Mouse (Mus musculus) ES-E14 (cell line): Measurements from ENCODE around the gene Taf5l. TPM values are rescaled to one million over a fixed set of nuclear protein-coding genes. Genes with fewer than 3 reads are reported as not detected.
A peak's percentile ranks its signal among the peaks of the same experiment; 100 is the strongest.
"Not testable (repeated sequence)": the region's sequence is repeated elsewhere in the genome, so short reads cannot be mapped to it uniquely, and the experiment has no call there.

Experiments
- DNase-seq: peaks from one replicate; pipeline ENCODE4 v3.0.0-alpha.2; 2013; ENCODE audit warnings: low read depth, low spot score
- H3K27ac ChIP-seq: 2 replicates; pipeline ENCODE4 v1.5.1; 2012; ENCODE audit warnings: low read depth, mild to moderate bottlenecking, low read length, moderate library complexity, mixed read lengths; ENCODE audit not compliant: poor library complexity, insufficient read depth, severe bottlenecking
- H3K36me3 ChIP-seq: 2 replicates; pipeline ENCODE4 v1.6.1; 2012; ENCODE audit warnings: mild to moderate bottlenecking, low read length, moderate library complexity, mixed read lengths; ENCODE audit not compliant: control insufficient read depth, poor library complexity, insufficient read depth, severe bottlenecking
- H3K4me1 ChIP-seq, 2 experiments: fragments of 150-350 bp in 1 of 2; sonication (generic) in 1 of 2; 2 replicates each; pipeline ENCODE4 v1.6.1; 2012; ENCODE audit warnings: low read length in 2 of 2, mild to moderate bottlenecking in 1 of 2, mixed read lengths in 1 of 2; ENCODE audit not compliant: control insufficient read depth in 2 of 2, insufficient read depth in 2 of 2, poor library complexity in 1 of 2
- H3K4me3 ChIP-seq, 2 experiments: fragments of 150-350 bp in 1 of 2; sonication (generic) in 1 of 2; 2 replicates each; pipeline ENCODE4 v1.5.1; 2012; ENCODE audit warnings: low read length in 2 of 2, low read depth in 1 of 2, mild to moderate bottlenecking in 1 of 2, mixed read lengths in 1 of 2; ENCODE audit not compliant: insufficient read depth in 1 of 2, poor library complexity in 1 of 2, severe bottlenecking in 1 of 2
- H3K9ac ChIP-seq: 2 replicates; pipeline ENCODE4 v1.6.1; 2012; ENCODE audit warnings: low read depth, mild to moderate bottlenecking, low read length, mixed read lengths; ENCODE audit not compliant: poor library complexity, insufficient read depth, severe bottlenecking
- H3K9me3 ChIP-seq: fragments of 150-350 bp; sonication (generic); 2 replicates; pipeline ENCODE4 v1.6.1; 2012; ENCODE audit warnings: low read depth, mild to moderate bottlenecking, low read length; ENCODE audit not compliant: control insufficient read depth, insufficient read depth
- CHD2 ChIP-seq: IDR thresholded peaks from 2 replicates; pipeline ENCODE4 v1.6.1; 2014; ENCODE audit warnings: mild to moderate bottlenecking, low read depth, low read length, inconsistent platforms
- HCFC1 ChIP-seq: IDR thresholded peaks from 2 replicates; pipeline ENCODE4 v1.6.1; 2012; ENCODE audit warnings: low read length, inconsistent platforms, borderline replicate concordance; ENCODE audit not compliant: insufficient read depth
- MAFK ChIP-seq: IDR thresholded peaks from 2 replicates; pipeline ENCODE4 v1.6.1; 2014; ENCODE audit warnings: mild to moderate bottlenecking, low read depth, low read length, inconsistent platforms; ENCODE audit not compliant: insufficient read depth
- ZC3H11A ChIP-seq: IDR thresholded peaks from 2 replicates; pipeline ENCODE4 v1.6.1; 2012; ENCODE audit warnings: low read depth, mild to moderate bottlenecking, inconsistent platforms, low read length, borderline replicate concordance
- ZNF384 ChIP-seq: IDR thresholded peaks from 2 replicates; pipeline ENCODE4 v1.6.1; 2012; ENCODE audit warnings: low read depth, low read length, inconsistent platforms
- in situ Hi-C, 2 experiments: fragments of 600-800 bp; cut with MboI; formaldehyde crosslinking; loops; one replicate each; pipeline ENCODE4 v1.15.1; 2025; ENCODE audit warnings: low sequenced_read_pairs in 2 of 2, inconsistent platforms in 1 of 2; ENCODE audit not compliant: unreplicated experiment in 2 of 2
- total RNA-seq: library from RNA; depleted of rRNA; stranded (reverse); fragments of 300-350 nt; gene quantifications from 2 replicates; pipeline ENCODE4 v1.2.3, GENCODE M21; 2012

Taf5l gene
- total RNA-seq, 1 experiment: 95.4 TPM

GRCm38 (mm10) chr8:124027831-124028230 lies 6.6 kb upstream of the Taf5l start:
- Histone ChIP-seq H3K9ac (no peak overlapping the region), H3K27ac (no peak overlapping the region), H3K4me1 (no peaks in the 10 kb centered on the region), H3K4me3 (no peak overlapping the region), H3K9me3 (no peaks in the 10 kb centered on the region), H3K36me3 (peaks cover 47% of the 10 kb centered on the region)
- in situ Hi-C loops: no loop called here
- TF ChIP-seq CHD2 (no peak), HCFC1 (no peak), ZC3H11A (no peak), ZNF384 (no peak), MAFK (no peak)
- DNase-seq: no peak

GRCm38 (mm10) chr8:124026265-124026664 lies 5.1 kb upstream of the Taf5l start:
- H3K36me3 ChIP-seq: peaks cover 45% of the 10 kb centered on the region
- H3K27ac ChIP-seq, H3K9ac ChIP-seq, H3K4me1 ChIP-seq, H3K4me3 ChIP-seq, in situ Hi-C loops, DNase-seq, H3K9me3 ChIP-seq: not testable (repeated sequence)

GRCm38 (mm10) chr8:124020439-124021236 lies 559 bp downstream of the Taf5l start:
- peaks cover 11% of the 10 kb centered on the region for H3K36me3 ChIP-seq
- peak overlapping the region; percentile 99 for H3K9ac ChIP-seq
- H3K4me1 ChIP-seq: peaks cover 6 to 8% of the 10 kb centered on the region in 2 experiments
- peak; percentile 31 for DNase-seq
- peak overlapping the region; percentile 98 to 99 for H3K4me3 ChIP-seq
- no peak for TF ChIP-seq MAFK
- no peak for TF ChIP-seq ZNF384
- no peak for TF ChIP-seq HCFC1
- TF ChIP-seq CHD2: no peak
- TF ChIP-seq ZC3H11A: no peak
- in situ Hi-C loops: no loop called here
- H3K9me3 ChIP-seq: no peaks in the 10 kb centered on the region
- peak overlapping the region; percentile 98 for H3K27ac ChIP-seq

GRCm38 (mm10) chr8:124019782-124020181 lies 1.4 kb downstream of the Taf5l start:
- no peak overlapping the region; the same call in 1 of the 2 replicates for H3K27ac ChIP-seq
- H3K36me3 ChIP-seq: peaks cover 10% of the 10 kb centered on the region
- H3K4me3 ChIP-seq: peak overlapping the region; percentile 98
- no peak for TF ChIP-seq ZNF384
- TF ChIP-seq HCFC1: no peak
- TF ChIP-seq MAFK: no peak
- TF ChIP-seq CHD2: no peak
- TF ChIP-seq ZC3H11A: no peak
- H3K4me1 ChIP-seq: peaks cover 9 to 11% of the 10 kb centered on the region in 2 experiments
- H3K9me3 ChIP-seq: no peaks in the 10 kb centered on the region
- peak; percentile 37 for DNase-seq
- peak overlapping the region; percentile 80 for H3K9ac ChIP-seq
- in situ Hi-C loops: no loop called here

GRCm38 (mm10) chr8:124014751-124015150 lies 6.4 kb downstream of the Taf5l start:
- H3K9me3 ChIP-seq: no peaks in the 10 kb centered on the region
- H3K9ac ChIP-seq: no peak overlapping the region
- DNase-seq: no peak
- in situ Hi-C loops: no loop called here
- H3K36me3 ChIP-seq: peaks cover 10% of the 10 kb centered on the region
- no peak overlapping the region for H3K4me3 ChIP-seq
- H3K4me1 ChIP-seq: peaks cover 10 to 26% of the 10 kb centered on the region in 2 experiments; a peak in 3 of 4 replicates
- TF ChIP-seq HCFC1: no peak
- H3K27ac ChIP-seq: peak overlapping the region; percentile 23; the same call in 1 of the 2 replicates
